Comparison of ENCODE assay signal across 11 mouse cellular contexts in genomic region chr12:76361405-76362302, GRCm38 (mm10). TPM values are rescaled to one million over a fixed set of nuclear protein-coding genes. Genes with fewer than 3 reads are reported as not detected.
DNase-seq lines count a peak whose midpoint lies in the region; ATAC-seq and TF ChIP-seq lines count a peak whose summit lies in the region.
"Had no signal": no experiment of that assay in that cellular context is flagged by ENCODE, and none has a peak within 500 bp of the region (broad histone marks: within the 10 kb centered on the region; RNA-seq: fewer than 3 reads in every experiment).

No protein-coding gene starts in this region.

- H3K27ac ChIP-seq in thymus, adult 2 months (ENCODE audit: control insufficient read depth, insufficient read depth, low read length) = peak overlapping the region; percentile 98
- H3K27ac ChIP-seq: neural tube, embryonic 15.5 days had no signal

- TF ChIP-seq CTCF in thymus, adult 2 months (IDR thresholded peaks at IDR 0.05; ENCODE audit: borderline replicate concordance, control insufficient read depth, extremely low read depth, insufficient read depth, low read length, poor library complexity) = no peak

- H3K4me3 ChIP-seq in thymus, adult 2 months (ENCODE audit: control insufficient read depth, insufficient read depth, low read length) = peak overlapping the region; percentile 47
- H3K4me3 ChIP-seq: neural tube, embryonic 15.5 days had no signal

- peak; percentile 67 for ATAC-seq in inflammation-experienced regulatory T-cells, adult 6 months
- ATAC-seq: Patski had no signal

- H3K4me1 ChIP-seq in thymus, adult 2 months (replicated peaks; ENCODE audit: control insufficient read depth, insufficient read depth, low read length) = peaks cover 29% of the 10 kb centered on the region

- WGBS in thymus, adult 2 months = 17% methylated on average over 9 of the region's 9 CpGs

- no peak for DNase-seq in thymus, adult 2 months
- DNase-seq in thymus, adult 18-20 months = no peak
- DNase-seq in c-Kit-positive CD71-positive TER-119-negative erythroid progenitor cells, embryonic 14.5 days (ENCODE audit: low read depth) = peak; percentile 54
- peak; percentile 46 for DNase-seq in splenic B cell, adult 2 months (ENCODE audit: low read depth, low spot score)
- no peak for DNase-seq in layer of hippocampus, adult 9-10 months (ENCODE audit: low spot score)
- no peak for DNase-seq in neural tube, embryonic 10.5 days (ENCODE audit: extremely low spot score, low spot score)
- DNase-seq: kidney, adult 18-20 months; right cerebral cortex, postnatal 25 days had no signal

- no peaks in the 10 kb centered on the region for H3K27me3 ChIP-seq in thymus, adult 2 months (ENCODE audit: control insufficient read depth, insufficient read depth, low read length)
- no peaks in the 10 kb centered on the region for H3K27me3 ChIP-seq in splenic B cell, adult 2 months (ENCODE audit: control insufficient read depth, insufficient read depth, low read length, poor library complexity, severe bottlenecking)
- H3K27me3 ChIP-seq: neural tube, embryonic 15.5 days; Patski had no signal

- no peaks in the 10 kb centered on the region for H3K36me3 ChIP-seq in thymus, adult 2 months (ENCODE audit: control insufficient read depth, insufficient read depth, low read length)
- no peaks in the 10 kb centered on the region for H3K36me3 ChIP-seq in splenic B cell, adult 2 months (ENCODE audit: control insufficient read depth, insufficient read depth, low read length, poor library complexity, severe bottlenecking)
- H3K36me3 ChIP-seq: neural tube, embryonic 15.5 days had no signal

- TF ChIP-seq POLR2A in thymus, adult 2 months (IDR thresholded peaks at IDR 0.05; ENCODE audit: control insufficient read depth, extremely low read depth, insufficient read depth, low read length, poor library complexity) = no peak

RNA-seq across cellular contexts. Expression of gene Zbtb25, which starts 7.7 kb away (rescaled TPM):
- polyA plus RNA-seq in thymus, adult 2 months (2012; rRNA removed) = 22.1 and 28.7 TPM in 2 replicates
- polyA plus RNA-seq in inflammation-experienced regulatory T-cells, adult 6 months (2017; shearing (Covaris generic)) = 10 to 100 TPM in 2 of 3 experiments, 1 to 10 TPM in 1; 7.2 to 17.0 (median 16.5) TPM

RNA-seq across cellular contexts. Expression of gene Zbtb1, which starts 8.4 kb away (rescaled TPM):
- 7.2 and 8.0 TPM in 2 replicates for polyA plus RNA-seq in thymus, adult 2 months (2012; rRNA removed)
- polyA plus RNA-seq in inflammation-experienced regulatory T-cells, adult 6 months (2017; shearing (Covaris generic)) = 10 to 100 TPM; 20.2 to 26.2 (median 25.2) TPM

RNA-seq across cellular contexts. Expression of gene Akap5, which starts 37.0 kb away (rescaled TPM):
- 0.08 and 0.16 TPM in 2 replicates for polyA plus RNA-seq in thymus, adult 2 months (2012; rRNA removed)
- polyA plus RNA-seq in inflammation-experienced regulatory T-cells, adult 6 months (2017; shearing (Covaris generic)) = 1 to 10 TPM; 1.6 to 4.6 (median 3.1) TPM

RNA-seq across cellular contexts. Expression of gene Hspa2, which starts 42.3 kb away (rescaled TPM):
- 5.1 and 6.0 TPM in 2 replicates for polyA plus RNA-seq in thymus, adult 2 months (2012; rRNA removed)
- polyA plus RNA-seq in inflammation-experienced regulatory T-cells, adult 6 months (2017; shearing (Covaris generic)) = 1 to 10 TPM; 2.6 to 5.7 (median 3.4) TPM

RNA-seq across cellular contexts. Expression of gene Ppp1r36, which starts 55.7 kb away (rescaled TPM):
- not detected in 2 replicates for polyA plus RNA-seq in thymus, adult 2 months (2012; rRNA removed)
- polyA plus RNA-seq in inflammation-experienced regulatory T-cells, adult 6 months (2017; shearing (Covaris generic)) = not detected
- polyA plus RNA-seq: Patski had no signal

Comparison
In these comparisons a context has a peak if more than half of its experiments do, and no peak if none do; other contexts are left out.
1. DNase-seq: peak in c-Kit-positive CD71-positive TER-119-negative erythroid progenitor cells, embryonic 14.5 days (single experiment) and splenic B cell, adult 2 months (single experiment); none in thymus, adult 2 months (single experiment), thymus, adult 18-20 months (0 of 2), layer of hippocampus, adult 9-10 months (single experiment) and neural tube, embryonic 10.5 days (single experiment).